Comparison of ENCODE assay signal across 8 mouse cellular contexts in the genomic region with DNA sequence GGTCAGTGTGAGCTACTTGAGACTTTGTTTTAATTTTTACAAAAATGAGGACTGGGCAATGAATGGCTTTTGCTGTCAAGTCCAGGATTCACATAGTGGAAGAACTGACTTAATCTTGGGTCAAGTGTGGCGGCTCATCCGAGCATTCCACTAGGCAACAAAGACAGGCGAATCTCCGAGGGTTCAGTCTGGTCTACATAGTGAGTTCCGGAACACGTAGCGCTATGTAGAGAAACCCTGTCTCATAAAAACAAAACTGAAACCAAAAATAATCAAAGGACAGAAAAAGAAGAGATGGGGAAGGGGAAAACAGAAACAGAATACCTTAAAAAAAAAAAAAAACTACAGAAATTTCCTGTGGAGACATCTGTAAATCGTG. TPM values are rescaled to one million over a fixed set of nuclear protein-coding genes. Genes with fewer than 3 reads are reported as not detected.
DNase-seq lines count a peak whose midpoint lies in the region; ATAC-seq and TF ChIP-seq lines count a peak whose summit lies in the region.

No protein-coding gene starts in this region.

- H3K4me1 ChIP-seq in hindbrain, embryonic 10.5 days (replicated peaks) = peaks cover 6% of the 10 kb centered on the region; the same call in 1 of the 2 replicates
- H3K4me1 ChIP-seq in hindbrain, embryonic 11.5 days (replicated peaks; ENCODE audit: control insufficient read depth, insufficient read depth, low read length) = no peaks in the 10 kb centered on the region
- H3K4me1 ChIP-seq in CH12.LX (ENCODE audit: control insufficient read depth in 1 of 2, insufficient read depth in 2 of 2) = peaks cover 11 to 29% of the 10 kb centered on the region in 2 experiments
- H3K4me1 ChIP-seq in heart, embryonic 13.5 days = peaks cover 5% of the 10 kb centered on the region; the same call in 1 of the 2 replicates
- peaks cover 4% of the 10 kb centered on the region; the same call in 1 of the 2 replicates for H3K4me1 ChIP-seq in liver, postnatal 0 days (ENCODE audit: insufficient read depth)

- H3K27ac ChIP-seq in hindbrain, embryonic 10.5 days = no peak overlapping the region
- H3K27ac ChIP-seq in hindbrain, embryonic 11.5 days (ENCODE audit: low read depth, low read length) = no peak overlapping the region
- H3K27ac ChIP-seq in CH12.LX (ENCODE audit: insufficient read depth, low read depth) = peak overlapping the region; percentile 73
- H3K27ac ChIP-seq in heart, embryonic 13.5 days (replicated peaks) = no peak overlapping the region
- peak overlapping the region; percentile 30; the same call in 1 of the 2 replicates for H3K27ac ChIP-seq in liver, postnatal 0 days (ENCODE audit: low read depth)

- in situ Hi-C loops in CH12.LX (cut with MboI; ENCODE audit: low pct_ligation_motif_present, low pct_unique_long_range_greater_than_20kb, low sequenced_read_pairs) = loop anchor here (25.0 kb wide), 2 partner anchors 109 to 209 kb away; a partner anchor contains a TSS

- dilution Hi-C loops in CH12.LX (cut with MboI; ENCODE audit: extremely low pct_ligation_motif_present, extremely low pct_unique_long_range_greater_than_20kb, low sequenced_read_pairs) = no loop called here

- peak overlapping the region; percentile 81 for H3K4me3 ChIP-seq in hindbrain, embryonic 10.5 days
- no peak overlapping the region for H3K4me3 ChIP-seq in hindbrain, embryonic 11.5 days (ENCODE audit: low read depth, low read length)
- peak overlapping the region; percentile 30 to 79 (median 57) for H3K4me3 ChIP-seq in CH12.LX (replicated peaks in 1 of 3; ENCODE audit: low read depth in 2 of 3, low read length in 2 of 3, poor library complexity in 1 of 3)
- peak overlapping the region; percentile 75 for H3K4me3 ChIP-seq in heart, embryonic 13.5 days
- peak overlapping the region; percentile 76 for H3K4me3 ChIP-seq in liver, postnatal 0 days (ENCODE audit: low read depth, low read length)

- intact Hi-C loops in left cerebral cortex, postnatal 4 days (cut with DNase I) = no loop called here

- no peaks in the 10 kb centered on the region for H3K36me3 ChIP-seq in hindbrain, embryonic 10.5 days
- no peaks in the 10 kb centered on the region for H3K36me3 ChIP-seq in hindbrain, embryonic 11.5 days (ENCODE audit: control insufficient read depth, insufficient read depth, low read length)
- H3K36me3 ChIP-seq in CH12.LX (replicated peaks in 1 of 2; ENCODE audit: control insufficient read depth in 1 of 2, insufficient read depth in 1 of 2, low read length in 1 of 2) = peaks cover 0 to 19% of the 10 kb centered on the region in 2 experiments
- no peaks in the 10 kb centered on the region for H3K36me3 ChIP-seq in heart, embryonic 13.5 days
- no peaks in the 10 kb centered on the region; the same call in 1 of the 2 replicates for H3K36me3 ChIP-seq in liver, postnatal 0 days (replicated peaks; ENCODE audit: insufficient read depth, low read length)

- H3K4me2 ChIP-seq in hindbrain, embryonic 11.5 days (replicated peaks; ENCODE audit: low read depth, low read length) = no peak overlapping the region
- H3K4me2 ChIP-seq in CH12.LX (ENCODE audit: insufficient read depth, low read depth, poor library complexity, severe bottlenecking) = peak overlapping the region; percentile 55
- H3K4me2 ChIP-seq in heart, embryonic 13.5 days = peak overlapping the region; percentile 70
- H3K4me2 ChIP-seq in liver, postnatal 0 days (ENCODE audit: low read depth, low read length) = peak overlapping the region; percentile 75

- TF ChIP-seq CTCF in CH12.LX (conservative IDR thresholded peaks at IDR 0.05 in 1 of 2, IDR thresholded peaks at IDR 0.05 in 1 of 2; ENCODE audit: low read depth in 2 of 2, low read length in 2 of 2) = no peak
- no peak for TF ChIP-seq CTCF in liver, postnatal 0 days (IDR thresholded peaks at IDR 0.05; ENCODE audit: low read depth)

- H3K9ac ChIP-seq in hindbrain, embryonic 11.5 days (ENCODE audit: low read depth, low read length) = no peak overlapping the region
- H3K9ac ChIP-seq in CH12.LX (ENCODE audit: insufficient read depth, low read depth) = peak overlapping the region; percentile 58
- no peak overlapping the region; the same call in 1 of the 2 replicates for H3K9ac ChIP-seq in heart, embryonic 13.5 days
- no peak overlapping the region for H3K9ac ChIP-seq in liver, postnatal 0 days (replicated peaks)

- TF ChIP-seq POLR2A in CH12.LX (IDR thresholded peaks at IDR 0.05; ENCODE audit: low read depth, low read length) = peak; percentile 14; the same call in 1 of the 2 replicates

- no peak for ATAC-seq in hindbrain, embryonic 11.5 days (ENCODE audit: low FRiP score)
- ATAC-seq in heart, embryonic 13.5 days (ENCODE audit: extremely low read depth, insufficient number of reproducible peaks, low FRiP score, low TSS enrichment) = no peak
- ATAC-seq in liver, postnatal 0 days = no peak

- no peaks in the 10 kb centered on the region for H3K79me2 ChIP-seq in CH12.LX (replicated peaks; ENCODE audit: control insufficient read depth, extremely low read depth, insufficient read depth, poor library complexity, severe bottlenecking)

- 50% methylated on average over 8 of the region's 8 CpGs for WGBS in hindbrain, embryonic 10.5 days
- 57% methylated on average over 8 of the region's 8 CpGs for WGBS in hindbrain, embryonic 11.5 days
- 52% methylated on average over 8 of the region's 8 CpGs for WGBS in heart, embryonic 13.5 days
- WGBS in liver, postnatal 0 days (ENCODE audit: insufficient replicate concordance) = 15% methylated on average over 8 of the region's 8 CpGs

- TF ChIP-seq RAD21 in CH12.LX (IDR thresholded peaks at IDR 0.05; ENCODE audit: low read depth, low read length) = no peak

- H3K27me3 ChIP-seq in hindbrain, embryonic 10.5 days (ENCODE audit: insufficient read depth, poor library complexity, severe bottlenecking) = peaks cover 25% of the 10 kb centered on the region
- H3K27me3 ChIP-seq in hindbrain, embryonic 11.5 days (ENCODE audit: control insufficient read depth, insufficient read depth, low read length) = 0 out of 2 replicates have a peak, but pooled peaks cover 2% of the 10 kb centered on the region
- H3K27me3 ChIP-seq in CH12.LX (replicated peaks) = no peaks in the 10 kb centered on the region
- H3K27me3 ChIP-seq in heart, embryonic 13.5 days (replicated peaks) = peaks cover 24% of the 10 kb centered on the region
- no peaks in the 10 kb centered on the region for H3K27me3 ChIP-seq in liver, postnatal 0 days (ENCODE audit: insufficient read depth, low read length)

- DNase-seq in hindbrain, embryonic 10.5 days (ENCODE audit: low spot score) = no peak
- DNase-seq in hindbrain, embryonic 11.5 days (ENCODE audit: low spot score) = no peak
- peak; percentile 60 for DNase-seq in CH12.LX (ENCODE audit: extremely low read depth)
- DNase-seq in liver, postnatal 0 days = no peak
- no peak for DNase-seq in urinary bladder, postnatal 25 days (ENCODE audit: low spot score)
- no peak for DNase-seq in left cerebral cortex, postnatal 4 days
- DNase-seq in frontal cortex, adult 2 months (ENCODE audit: extremely low spot score in 1 of 2, low spot score in 1 of 2) = no peak

- TF ChIP-seq EP300 in CH12.LX (IDR thresholded peaks at IDR 0.05; ENCODE audit: low read length) = no peak
- TF ChIP-seq EP300 in liver, postnatal 0 days (IDR thresholded peaks at IDR 0.05; ENCODE audit: low read depth) = no peak

- no peaks in the 10 kb centered on the region for H3K9me3 ChIP-seq in hindbrain, embryonic 10.5 days
- no peaks in the 10 kb centered on the region for H3K9me3 ChIP-seq in hindbrain, embryonic 11.5 days (ENCODE audit: control insufficient read depth, low read length)
- H3K9me3 ChIP-seq in CH12.LX (replicated peaks; ENCODE audit: low read length) = peaks cover 2% of the 10 kb centered on the region
- H3K9me3 ChIP-seq in heart, embryonic 13.5 days = no peaks in the 10 kb centered on the region
- H3K9me3 ChIP-seq in liver, postnatal 0 days (ENCODE audit: low read length) = no peaks in the 10 kb centered on the region

TF ChIP-seq in CH12.LX, 34 proteins besides CTCF, POLR2A, EP300 and RAD21 (continues in another document):
- no peak for TF ChIP-seq MEF2A (IDR thresholded peaks at IDR 0.05; ENCODE audit: borderline replicate concordance, low read depth, low read length)
- TF ChIP-seq HCFC1 (IDR thresholded peaks at IDR 0.05; ENCODE audit: low read depth, low read length) = peak; percentile 50; the same call in 1 of the 2 replicates
- no peak for TF ChIP-seq MAX (IDR thresholded peaks at IDR 0.05; ENCODE audit: low read length)
- 0 out of 2 replicates have a peak, but pooled peaks have one; percentile 43 for TF ChIP-seq ETS1 (conservative IDR thresholded peaks at IDR 0.05; ENCODE audit: low read depth, low read length)
- no peak for TF ChIP-seq NRF1 (IDR thresholded peaks at IDR 0.05; ENCODE audit: low read depth, low read length)
- no peak for TF ChIP-seq E2F4 (IDR thresholded peaks at IDR 0.05; ENCODE audit: insufficient replicate concordance, low read depth, low read length)
- no peak for TF ChIP-seq GABPA (IDR thresholded peaks at IDR 0.05; ENCODE audit: insufficient replicate concordance, low read depth, low read length)
- TF ChIP-seq CHD2 (IDR thresholded peaks at IDR 0.05; ENCODE audit: low read length) = no peak
- TF ChIP-seq SMC3 (IDR thresholded peaks at IDR 0.05; ENCODE audit: low read depth, low read length) = no peak
- no peak for TF ChIP-seq MYC (IDR thresholded peaks at IDR 0.05; ENCODE audit: low read depth, low read length)

RNA-seq across cellular contexts. Expression of a gene that starts 0.6 kb away (rescaled TPM):
- polyA plus RNA-seq in hindbrain, embryonic 10.5 days (2016; fragmentation: Nextera tagmentation; extraction: Ambion mirVana) = 20.8 and 22.1 TPM in 2 replicates
- 18.6 and 19.3 TPM in 2 replicates for polyA plus RNA-seq in hindbrain, embryonic 11.5 days (2014; fragmentation: Nextera tagmentation; extraction: Ambion mirVana)
- total RNA-seq in CH12.LX (2012; rRNA removed) = 17.2 and 20.6 TPM in 2 replicates
- total RNA-seq in CH12.LX (2014; rRNA removed) = 15.7 and 19.5 TPM in 2 replicates
- polyA plus RNA-seq in CH12.LX (2012; ENCODE audit: insufficient read length, low read depth) = 69.7 and 72.1 TPM in 2 replicates
- polyA plus RNA-seq in heart, embryonic 13.5 days (2015; fragmentation: Nextera tagmentation; extraction: Ambion mirVana) = 24.0 and 24.2 TPM in 2 replicates
- 18.4 and 20.2 TPM in 2 replicates for polyA plus RNA-seq in liver, postnatal 0 days (2015; fragmentation: Nextera tagmentation; extraction: Ambion mirVana)
- total RNA-seq in left cerebral cortex, postnatal 4 days (2021) = 10 to 100 TPM; 14.1 to 18.7 TPM
- 26.3 and 31.2 TPM in 2 replicates for polyA plus RNA-seq in frontal cortex, adult 2 months (2012; rRNA removed)

RNA-seq across cellular contexts. Expression of a gene that starts 41.2 kb away (rescaled TPM):
- polyA plus RNA-seq in hindbrain, embryonic 10.5 days (2016; fragmentation: Nextera tagmentation; extraction: Ambion mirVana) = not detected in 2 replicates
- not detected in 2 replicates for polyA plus RNA-seq in hindbrain, embryonic 11.5 days (2014; fragmentation: Nextera tagmentation; extraction: Ambion mirVana)
- total RNA-seq in CH12.LX (2012; rRNA removed) (not detected in 2 replicates), CH12.LX (2014; rRNA removed) (not detected in 2 replicates)
- 0.07 TPM in 1 of 2 replicates, not detected in the other for polyA plus RNA-seq in CH12.LX (2012; ENCODE audit: insufficient read length, low read depth)
- polyA plus RNA-seq in heart, embryonic 13.5 days (2015; fragmentation: Nextera tagmentation; extraction: Ambion mirVana) = 0.04 TPM in 1 of 2 replicates, not detected in the other
- polyA plus RNA-seq in liver, postnatal 0 days (2015; fragmentation: Nextera tagmentation; extraction: Ambion mirVana) = not detected in 2 replicates
- not detected for total RNA-seq in left cerebral cortex, postnatal 4 days (2021)
- polyA plus RNA-seq in frontal cortex, adult 2 months (2012; rRNA removed) = not detected in 2 replicates

Comparison
In these comparisons a context has a peak if more than half of its experiments do, and no peak if none do; other contexts are left out.
1. H3K27ac ChIP-seq: peak in CH12.LX (single experiment) and liver, postnatal 0 days (single experiment); none in hindbrain, embryonic 10.5 days (single experiment), hindbrain, embryonic 11.5 days (single experiment) and heart, embryonic 13.5 days (single experiment).